Mouse (Mus musculus): ENCODE data around the gene Mycbp.

Mycbp gene

GRCm38 (mm10) chr4:123904333-123905125 is at the start of gene Mycbp:
Mycbp (plus strand) TSS chr4:123904832.
- peak; percentile 99 for DNase-seq (ENCODE audit: low spot score)

- DNase-seq (ENCODE audit: low spot score), result no peak
Observed at GRCm38 (mm10) chr4:123856888-123857287, 47.7 kb upstream of the Mycbp start.

GRCm38 (mm10) chr4:123858090-123858489 is 46.5 kb upstream of the Mycbp start:
- no peak for DNase-seq (ENCODE audit: low spot score)

- no peak for DNase-seq (ENCODE audit: low spot score)
Observed at GRCm38 (mm10) chr4:123859379-123859778, 45.3 kb upstream of the Mycbp start, which contains the start of gene 4933427I04Rik. 4933427I04Rik (plus strand) TSS chr4:123859679.

DNA sequence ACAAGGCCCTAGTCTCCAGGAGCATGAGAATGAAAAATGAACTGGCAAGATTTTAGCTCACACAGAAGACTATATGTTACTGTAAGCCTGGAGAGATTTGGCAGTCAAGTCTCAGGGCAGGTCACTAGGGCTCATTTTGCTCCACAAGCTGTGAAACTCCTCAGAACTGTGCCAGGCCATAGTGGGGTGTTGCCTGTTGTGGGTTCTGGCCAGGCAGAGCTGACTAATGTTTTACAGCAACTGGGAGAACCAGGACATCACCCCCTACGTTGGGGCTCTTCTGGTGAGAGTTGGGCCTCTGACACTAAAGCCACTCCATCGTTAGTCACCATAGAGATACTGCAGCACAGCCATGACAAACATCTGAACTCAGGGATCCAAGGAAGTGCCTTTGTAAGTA is 44.8 kb upstream of the Mycbp start:
- no peak for DNase-seq (ENCODE audit: low spot score)

DNA sequence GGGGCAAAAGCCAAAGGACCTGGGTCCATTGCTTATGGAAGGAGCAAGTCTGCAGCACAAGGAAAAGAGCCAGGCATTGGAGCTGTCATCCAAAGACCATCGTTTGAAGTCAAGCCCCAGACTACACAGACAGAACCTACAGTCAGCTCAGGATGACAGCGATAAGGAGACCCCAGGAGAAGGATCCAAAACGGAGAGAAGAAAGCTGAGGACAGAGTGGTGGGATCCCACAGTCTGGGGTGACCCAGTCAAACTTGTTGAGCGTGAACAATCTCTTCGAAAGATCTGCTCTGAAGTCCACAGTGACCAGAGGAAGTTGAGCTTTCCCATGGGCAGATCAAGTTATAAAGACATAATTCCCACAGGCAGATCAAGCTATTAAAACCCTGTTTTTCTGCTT is 44.0 kb upstream of the Mycbp start:
- no peak for DNase-seq (ENCODE audit: low spot score)

DNA sequence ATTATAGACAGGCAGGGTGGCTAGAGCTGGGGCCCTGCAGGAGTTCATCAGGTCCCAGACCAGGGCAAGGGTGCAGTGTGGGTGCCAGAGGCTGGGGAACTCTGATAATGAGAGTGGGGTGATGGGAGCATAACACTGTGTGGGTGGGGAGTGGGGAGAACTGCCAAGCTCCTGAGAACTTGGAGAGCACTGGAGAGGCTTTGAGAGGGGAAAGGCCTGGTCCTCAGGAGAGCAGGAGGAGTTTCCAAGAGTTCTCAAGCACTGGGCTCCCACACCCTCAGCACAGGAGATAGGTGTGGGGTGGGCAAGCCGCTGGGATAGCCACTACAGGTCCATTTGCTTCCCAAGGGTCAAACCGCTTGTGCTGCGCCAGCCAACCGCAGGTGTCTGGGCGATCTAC is 10.9 kb upstream of the Mycbp start:
- DNase-seq (ENCODE audit: low spot score), result peak; percentile 84

GRCm38 (mm10) chr4:123894295-123894694 is 10.3 kb upstream of the Mycbp start:
- DNase-seq (ENCODE audit: low spot score), result peak; percentile 45

- DNase-seq (ENCODE audit: low spot score), result peak; percentile 51
Observed at GRCm38 (mm10) chr4:123898696-123899095, 5.9 kb upstream of the Mycbp start.

GRCm38 (mm10) chr4:123903432-123903831 is 1.2 kb upstream of the Mycbp start:
- no peak for DNase-seq (ENCODE audit: low spot score)

DNA sequence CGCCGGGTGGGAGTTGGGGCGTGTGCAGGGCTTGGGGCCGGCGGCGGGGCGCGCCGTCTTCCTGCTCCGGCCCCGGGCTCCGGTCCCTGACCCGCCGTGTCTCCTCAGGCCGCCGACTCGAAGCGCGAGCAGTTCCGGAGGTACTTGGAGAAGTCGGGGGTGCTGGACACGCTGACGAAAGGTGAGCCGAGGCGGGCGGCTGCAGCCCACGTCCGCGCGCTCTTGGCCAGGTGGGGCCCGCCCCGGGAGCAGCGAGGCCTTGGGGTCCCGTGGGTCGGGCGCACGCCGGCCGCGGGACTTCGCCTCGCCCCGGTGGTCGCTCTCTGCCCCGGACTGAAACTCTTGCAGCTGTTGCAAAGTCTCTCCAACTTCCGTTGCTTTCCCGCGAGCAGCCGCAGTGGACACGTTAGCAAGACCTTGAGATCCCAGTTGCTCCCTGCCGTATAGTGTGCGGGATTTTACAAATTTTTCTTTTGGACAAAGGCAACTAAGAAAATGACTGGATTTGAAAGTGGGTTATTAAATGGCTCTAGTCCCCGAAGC is 565 bp downstream of the Mycbp start:
- DNase-seq (ENCODE audit: low spot score), result no peak

GRCm38 (mm10) chr4:123911503-123911902 is 6.9 kb downstream of the Mycbp start:
- DNase-seq (ENCODE audit: low spot score), result no peak

DNA sequence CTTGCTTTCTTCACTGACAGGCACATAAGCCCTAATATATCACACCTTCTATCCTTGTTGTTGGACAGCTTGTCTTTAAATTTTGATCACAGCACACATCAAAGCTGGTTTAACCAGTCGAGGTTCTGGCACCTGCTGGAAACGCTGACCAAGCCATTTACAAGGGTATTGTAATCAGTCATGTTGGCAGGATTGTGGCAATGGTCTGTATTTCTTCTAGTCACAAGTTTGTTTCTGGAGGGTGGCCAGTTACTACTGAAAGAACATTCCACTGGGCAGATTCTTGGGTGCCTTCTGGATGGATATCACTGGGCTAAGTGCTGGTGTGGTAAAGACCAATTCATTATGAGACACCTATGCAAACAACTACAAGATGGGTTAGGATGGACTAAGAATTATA is 7.8 kb downstream of the Mycbp start:
- DNase-seq (ENCODE audit: low spot score), result peak; percentile 5

DNA sequence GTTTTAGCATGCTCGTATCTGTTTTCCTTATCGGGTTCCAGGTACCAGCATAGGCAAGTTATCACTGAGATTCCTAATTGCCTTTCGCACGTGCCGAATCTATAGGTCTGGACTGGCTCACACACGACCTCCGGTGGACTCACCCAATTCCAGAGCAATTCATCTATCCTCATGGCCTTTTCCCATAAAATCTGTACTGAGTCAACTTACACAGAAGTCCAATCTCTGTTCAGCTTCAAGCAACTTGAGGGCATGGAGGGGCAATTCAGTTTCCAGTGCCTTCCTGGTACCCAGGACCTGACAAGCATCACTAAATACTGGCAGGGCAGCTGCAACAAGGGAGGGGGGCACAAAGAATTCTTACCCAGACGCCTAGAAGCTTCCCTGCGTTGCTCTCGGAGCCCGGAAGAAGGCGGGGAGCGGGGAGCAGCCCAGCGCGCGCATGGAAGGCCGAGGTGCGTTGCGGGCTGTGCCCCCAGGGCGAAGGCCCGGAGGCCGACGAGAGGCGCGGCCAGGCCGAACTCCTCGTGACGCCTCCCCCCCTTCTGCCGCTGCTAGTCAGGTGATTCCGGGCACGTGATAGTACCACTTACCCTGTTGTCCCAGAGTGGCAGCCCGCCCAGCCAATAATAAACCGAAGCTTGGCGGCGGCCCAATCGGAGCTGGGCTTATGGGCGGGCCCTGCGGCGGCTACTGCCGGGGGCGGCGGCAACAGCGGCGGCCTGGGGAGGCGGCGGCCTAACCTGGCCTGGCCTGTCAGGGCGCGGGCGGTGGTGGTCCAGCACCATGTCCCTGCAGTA is 12.3 kb downstream of the Mycbp start, which contains the start of gene Rragc:
Rragc (plus strand) TSS at position 699 of the 800 bp plus-strand sequence.
- peak; percentile 100 for DNase-seq (ENCODE audit: low spot score)

- DNase-seq (ENCODE audit: low spot score), result peak; percentile 17
Observed at GRCm38 (mm10) chr4:123917548-123918140, 13.0 kb downstream of the Mycbp start, which contains the start of gene 4930535I16Rik. 4930535I16Rik (minus strand) TSS chr4:123918022.

DNA sequence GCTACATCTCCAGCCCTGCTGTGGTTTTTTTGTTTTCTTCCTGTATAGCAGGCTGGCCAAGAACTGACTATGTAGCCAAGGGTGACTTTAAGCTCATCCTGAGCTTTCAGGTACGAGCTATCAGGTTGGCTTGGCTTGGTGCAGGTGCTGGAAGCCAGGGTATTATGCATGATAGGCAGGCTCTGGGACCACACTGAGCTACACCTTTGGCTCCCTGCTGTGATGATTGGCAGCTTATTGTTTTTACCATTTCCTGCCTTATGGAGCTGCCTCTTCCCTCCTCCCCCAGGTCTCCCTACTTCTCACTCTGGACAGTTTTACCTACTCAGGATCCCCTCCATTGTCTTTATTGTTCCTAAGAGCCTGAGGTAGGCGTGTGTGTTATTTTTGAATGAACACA is 14.2 kb downstream of the Mycbp start:
- DNase-seq (ENCODE audit: low spot score), result no peak

DNA sequence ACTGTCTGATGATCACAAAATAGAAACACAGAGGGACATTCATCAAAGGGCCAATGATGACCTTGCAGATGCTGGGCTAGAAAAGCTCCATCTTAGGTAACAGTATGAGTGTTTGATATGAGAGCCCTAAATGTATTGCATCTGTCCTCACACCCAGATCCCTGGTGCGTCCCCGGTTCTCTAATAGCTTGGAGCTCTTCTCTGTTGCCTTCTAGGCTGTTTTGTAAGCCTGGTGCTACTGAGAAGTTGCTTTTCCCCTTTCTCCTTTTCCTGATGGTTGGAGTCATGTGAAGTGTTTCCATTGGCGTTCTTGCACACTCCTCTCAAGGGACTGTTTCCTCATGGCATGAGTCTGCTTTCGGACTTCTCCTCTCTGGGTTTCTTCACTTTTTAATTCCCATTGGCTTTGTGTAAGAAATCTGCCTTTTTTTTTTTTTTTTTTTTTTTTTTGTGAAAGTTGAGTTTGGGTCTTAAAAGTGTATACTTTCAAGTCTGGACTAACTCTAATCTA is 16.5 kb downstream of the Mycbp start:
- peak; percentile 31 for DNase-seq (ENCODE audit: low spot score)

GRCm38 (mm10) chr4:123927961-123928360 is 23.3 kb downstream of the Mycbp start:
- DNase-seq (ENCODE audit: low spot score), result peak; percentile 24

DNA sequence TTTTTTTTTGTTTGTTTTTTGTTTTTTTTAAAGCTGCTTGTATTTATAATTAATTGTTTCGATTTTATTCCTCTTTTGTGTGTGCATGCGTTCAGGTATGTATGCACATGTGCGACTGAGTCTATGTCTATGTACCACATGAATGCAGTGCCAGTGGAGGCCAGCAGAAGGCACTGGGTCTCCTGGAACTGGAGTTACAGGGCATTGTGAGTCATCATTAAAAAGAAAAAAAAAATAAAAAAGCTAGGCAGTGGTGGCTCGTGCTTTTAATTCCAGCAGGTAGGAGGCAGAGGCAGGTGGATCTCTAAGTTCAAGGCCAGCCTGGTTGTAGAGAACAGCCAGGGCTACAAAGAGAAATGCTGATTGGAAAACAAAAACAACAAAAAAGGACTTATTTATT is 25.4 kb downstream of the Mycbp start:
- DNase-seq (ENCODE audit: low spot score), result no peak

GRCm38 (mm10) chr4:123934306-123934705 is 29.7 kb downstream of the Mycbp start:
- no peak for DNase-seq (ENCODE audit: low spot score)

GRCm38 (mm10) chr4:123936059-123936458 is 31.4 kb downstream of the Mycbp start:
- DNase-seq (ENCODE audit: low spot score), result no peak

GRCm38 (mm10) chr4:123939838-123940237 is 35.2 kb downstream of the Mycbp start:
- peak; percentile 51 for DNase-seq (ENCODE audit: low spot score)
